Mouse (Mus musculus) hindbrain, embryonic 12.5 days (tissue): ENCODE measurements around the gene Dnah6. TPM values are rescaled to one million over a fixed set of nuclear protein-coding genes. Genes with fewer than 3 reads are reported as not detected.

Experiments used
- ATAC-seq: fragments of 200-750 bp; cut with Nextera tagmentation; 2 replicates; pipeline ENCODE4 v1.8.0; 2017; ENCODE audit warnings: moderate TSS enrichment; ENCODE audit not compliant: low FRiP score
- H3K27ac ChIP-seq: fragments of 300-500 bp; sonication (generic); 2 replicates; pipeline ENCODE4 v1.5.1; 2016; ENCODE audit warnings: mild to moderate bottlenecking
- H3K27me3 ChIP-seq: fragments of 300-500 bp; sonication (generic); 2 replicates; pipeline ENCODE4 v1.6.1; 2016; ENCODE audit warnings: mild to moderate bottlenecking
- H3K36me3 ChIP-seq: fragments of 300-500 bp; sonication (generic); 2 replicates; pipeline ENCODE4 v1.6.1; 2016; ENCODE audit warnings: mild to moderate bottlenecking
- H3K4me1 ChIP-seq: fragments of 300-500 bp; sonication (generic); 2 replicates; pipeline ENCODE4 v1.6.1; 2016
- H3K4me2 ChIP-seq: fragments of 300-500 bp; sonication (generic); replicated peaks from 2 replicates; pipeline ENCODE4 v1.6.1; 2016; ENCODE audit warnings: mild to moderate bottlenecking
- H3K4me3 ChIP-seq: fragments of 300-500 bp; sonication (generic); 2 replicates; pipeline ENCODE4 v1.5.1; 2016; ENCODE audit warnings: mild to moderate bottlenecking
- H3K9ac ChIP-seq: fragments of 300-500 bp; sonication (generic); 2 replicates; pipeline ENCODE4 v1.6.1; 2016; ENCODE audit warnings: mild to moderate bottlenecking, moderate library complexity
- H3K9me3 ChIP-seq: fragments of 300-500 bp; sonication (generic); replicated peaks from 2 replicates; pipeline ENCODE4 v1.6.1; 2016; ENCODE audit warnings: mild to moderate bottlenecking
- whole genome bisulfite sequencing: fragments of 180-500 bp; shearing (Covaris S2); methylation state at CpG from one replicate; pipeline ENCODE4 v1.1.7; 2016; 5-methylcytosine and 5-hydroxymethylcytosine counted together
- polyA plus RNA-seq: library from polyadenylated mRNA; unstranded; fragments of >200 nt; fragmentation: Nextera tagmentation; extraction: Ambion mirVana; gene quantifications from 2 replicates; pipeline ENCODE4 v1.2.1, GENCODE M21; 2016

The Dnah6 gene
- polyA plus RNA-seq, 1 experiment from 2014 or later: 0.50 TPM

DNA sequence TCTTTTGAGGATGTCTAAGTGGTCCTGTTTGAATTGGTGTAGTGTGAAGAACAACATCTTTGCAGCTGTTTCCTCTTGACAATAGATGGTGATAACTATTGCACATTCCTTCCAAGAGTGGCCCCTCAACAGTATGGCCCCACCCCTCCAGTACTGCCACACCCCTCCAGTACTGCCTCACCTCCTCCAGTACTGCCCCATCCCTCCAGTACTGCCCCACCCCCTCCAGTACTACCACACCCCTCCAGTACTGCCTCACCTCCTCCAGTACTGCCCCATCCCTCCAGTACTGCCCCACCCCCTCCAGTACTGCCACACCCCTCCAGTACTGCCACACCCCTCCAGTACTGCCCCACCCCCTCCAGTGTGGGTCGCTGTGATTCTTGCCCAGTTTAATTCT is 219.1 kb downstream of the Dnah6 start:
- Histone ChIP-seq H3K36me3 (no peaks in the 10 kb centered on the region), H3K4me2 (no peak overlapping the region), H3K4me1 (no peaks in the 10 kb centered on the region), H3K9me3 (no peaks in the 10 kb centered on the region), H3K4me3 (no peak overlapping the region), H3K27me3 (no peaks in the 10 kb centered on the region), H3K9ac (no peak overlapping the region), H3K27ac (no peak overlapping the region)
- ATAC-seq: no peak
- WGBS: 45% methylated on average over 1 of the region's 1 CpGs

DNA sequence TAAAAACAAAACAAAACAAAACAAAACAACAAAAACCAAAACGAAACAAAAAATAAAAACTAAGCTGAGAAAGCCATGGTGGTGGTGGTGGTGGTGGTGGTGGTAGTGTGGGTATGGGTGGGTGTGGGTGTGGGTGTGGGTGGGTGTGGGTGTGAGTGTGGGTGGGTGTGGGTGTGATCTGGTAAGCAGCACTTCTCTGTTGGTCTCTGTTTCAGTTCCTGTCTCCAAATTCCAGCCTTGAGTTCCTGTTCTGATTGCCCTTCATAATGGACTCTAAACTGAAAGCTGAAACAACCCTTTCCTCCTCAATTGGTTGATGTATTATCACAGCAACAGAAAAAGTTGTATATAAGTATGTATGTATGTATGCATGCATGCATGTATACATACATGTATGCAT is 222.6 kb downstream of the Dnah6 start:
- no peak for ATAC-seq
- 71% methylated on average over 1 of the region's 1 CpGs for WGBS
- H3K4me3 ChIP-seq: no peak overlapping the region
- H3K27ac ChIP-seq: no peak overlapping the region
- no peaks in the 10 kb centered on the region for H3K27me3 ChIP-seq
- H3K4me2 ChIP-seq: no peak overlapping the region
- no peaks in the 10 kb centered on the region for H3K36me3 ChIP-seq
- no peaks in the 10 kb centered on the region for H3K4me1 ChIP-seq
- H3K9me3 ChIP-seq: no peaks in the 10 kb centered on the region
- no peak overlapping the region for H3K9ac ChIP-seq

- Histone ChIP-seq H3K9ac (no peak overlapping the region), H3K27me3 (no peaks in the 10 kb centered on the region), H3K36me3 (no peaks in the 10 kb centered on the region), H3K4me2 (no peak overlapping the region), H3K4me1 (no peaks in the 10 kb centered on the region), H3K27ac (no peak overlapping the region), H3K9me3 (no peaks in the 10 kb centered on the region), H3K4me3 (no peak overlapping the region)
- no peak for ATAC-seq
- WGBS: 86% methylated on average over 5 of the region's 5 CpGs
Measured at GRCm38 (mm10) chr6:72993688-72994082, 227.8 kb downstream of the Dnah6 start.

DNA sequence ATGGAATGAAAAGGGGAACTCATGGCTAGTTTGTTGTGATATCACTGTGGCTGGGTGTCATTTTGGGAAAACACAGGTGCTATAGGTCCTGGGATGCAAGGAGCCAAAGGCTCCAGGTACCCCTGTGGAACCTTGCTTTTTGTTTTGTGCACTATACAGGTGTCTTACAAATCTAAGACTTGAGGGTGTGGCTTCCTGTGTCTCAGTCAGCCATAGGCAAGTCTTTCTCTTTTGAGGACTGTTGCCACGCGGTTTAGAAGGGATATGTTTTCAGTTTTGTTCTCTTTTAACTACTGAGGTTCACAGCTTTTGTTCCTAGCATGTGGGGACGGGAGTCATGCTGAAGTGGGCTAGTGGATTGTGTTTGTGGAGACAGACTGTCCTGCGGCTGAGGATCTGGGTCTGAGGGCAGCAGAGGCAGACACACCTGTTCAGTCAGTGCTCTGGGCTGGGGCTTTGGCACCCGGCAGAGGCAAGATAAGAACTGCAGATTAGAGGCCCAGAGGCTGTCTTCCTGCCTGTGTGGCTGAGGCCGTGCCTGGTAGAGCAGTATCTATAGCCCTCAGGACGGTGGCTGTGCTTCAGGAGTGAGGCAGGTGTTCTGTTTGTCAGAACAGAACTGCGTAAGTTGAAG is 228.3 kb downstream of the Dnah6 start:
- Histone ChIP-seq H3K27me3 (no peaks in the 10 kb centered on the region), H3K27ac (no peak overlapping the region), H3K4me1 (no peaks in the 10 kb centered on the region), H3K4me2 (no peak overlapping the region), H3K36me3 (no peaks in the 10 kb centered on the region), H3K4me3 (no peak overlapping the region), H3K9me3 (no peaks in the 10 kb centered on the region), H3K9ac (no peak overlapping the region)
- 78% methylated on average over 8 of the region's 8 CpGs for WGBS
- ATAC-seq: no peak

DNA sequence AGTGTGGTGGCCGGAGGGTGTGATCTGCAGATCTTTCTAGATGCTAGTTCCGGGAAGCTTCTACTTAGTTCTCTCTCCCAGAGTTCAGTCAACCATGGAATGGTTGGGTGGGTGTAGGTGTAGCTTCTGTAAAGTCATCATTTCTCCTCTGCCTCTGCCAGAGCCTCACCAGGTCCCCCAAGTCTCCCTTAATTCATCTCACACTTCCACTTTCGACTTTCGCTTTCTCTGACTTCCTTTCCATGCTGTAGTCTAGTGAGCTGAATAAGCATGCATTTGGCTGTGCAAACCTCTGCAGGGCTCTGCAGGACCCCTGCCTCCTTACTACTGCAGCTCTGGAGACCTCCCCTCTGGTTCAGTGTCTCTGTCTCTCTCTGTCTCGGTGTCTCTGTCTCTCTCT is 231.2 kb downstream of the Dnah6 start:
- 89% methylated on average over 5 of the region's 5 CpGs for WGBS
- no peak for ATAC-seq
- H3K4me3 ChIP-seq: no peak overlapping the region

GRCm38 (mm10) chr6:72989028-72989736 is 232.3 kb downstream of the Dnah6 start:
- ATAC-seq: no peak
- H3K27me3 ChIP-seq: no peaks in the 10 kb centered on the region; the same call in 1 of the 2 replicates
- no peak overlapping the region for H3K4me2 ChIP-seq
- H3K27ac ChIP-seq: no peak overlapping the region
- H3K9me3 ChIP-seq: no peaks in the 10 kb centered on the region
- H3K36me3 ChIP-seq: no peaks in the 10 kb centered on the region
- no peak overlapping the region for H3K9ac ChIP-seq
- H3K4me1 ChIP-seq: no peaks in the 10 kb centered on the region
- no peak overlapping the region for H3K4me3 ChIP-seq
- 49% methylated on average over 7 of the region's 7 CpGs for WGBS

More for the DNA sequence above, 231.2 kb downstream of the Dnah6 start:
- Histone ChIP-seq H3K36me3 (no peaks in the 10 kb centered on the region), H3K27me3 (no peaks in the 10 kb centered on the region), H3K4me1 (no peaks in the 10 kb centered on the region), H3K27ac (no peak overlapping the region), H3K9ac (no peak overlapping the region), H3K9me3 (no peaks in the 10 kb centered on the region), H3K4me2 (no peak overlapping the region)

DNA sequence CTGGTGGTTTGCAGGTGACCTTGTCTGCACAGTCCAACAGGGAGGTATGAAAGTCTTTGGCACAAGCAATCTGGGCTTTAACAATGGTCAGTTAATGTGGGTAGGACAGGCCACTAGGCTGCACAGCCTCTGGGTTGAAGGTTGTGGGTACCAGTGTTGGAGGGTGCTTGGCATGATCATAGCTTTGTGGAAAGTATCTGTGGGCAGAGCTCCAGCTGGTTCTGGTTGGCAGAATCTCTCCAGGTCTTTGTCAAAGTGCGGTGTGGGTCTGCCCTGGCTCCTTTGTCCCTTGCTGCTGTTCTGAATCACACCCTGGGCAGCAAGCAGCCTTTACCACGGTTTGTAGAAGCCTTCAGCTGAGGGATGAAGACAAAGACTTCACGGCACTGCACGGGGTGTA is 238.9 kb downstream of the Dnah6 start:
- H3K4me3 ChIP-seq: no peak overlapping the region
- WGBS: 73% methylated on average over 4 of the region's 4 CpGs
- no peak for ATAC-seq
- H3K27ac ChIP-seq: no peak overlapping the region
- H3K9me3 ChIP-seq: no peaks in the 10 kb centered on the region
- no peaks in the 10 kb centered on the region; the same call in 1 of the 2 replicates for H3K27me3 ChIP-seq
- H3K9ac ChIP-seq: no peak overlapping the region
- no peaks in the 10 kb centered on the region for H3K4me1 ChIP-seq
- no peak overlapping the region for H3K4me2 ChIP-seq
- no peaks in the 10 kb centered on the region for H3K36me3 ChIP-seq

DNA sequence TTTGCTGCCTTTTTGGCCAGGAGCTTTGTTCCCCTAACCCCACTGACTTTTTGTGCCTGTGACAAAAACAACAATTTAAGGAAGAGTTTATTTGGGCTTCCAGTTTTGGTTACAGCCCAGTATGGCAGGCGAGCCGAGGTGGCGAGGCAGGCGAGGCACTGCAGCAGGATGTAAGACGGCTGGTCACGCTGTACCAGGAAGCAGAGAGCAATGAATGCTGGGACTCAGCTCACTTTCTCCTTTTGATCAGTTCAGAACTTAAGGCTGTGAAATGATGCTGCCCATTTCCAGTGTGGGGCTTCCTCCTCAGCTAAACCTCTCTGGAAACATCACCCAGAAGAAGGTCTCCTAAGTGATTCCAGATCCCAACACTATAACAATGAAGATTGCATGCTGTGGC is 239.6 kb downstream of the Dnah6 start:
- Histone ChIP-seq H3K4me1 (no peaks in the 10 kb centered on the region), H3K9me3 (no peaks in the 10 kb centered on the region), H3K27ac (no peak overlapping the region), H3K36me3 (no peaks in the 10 kb centered on the region), H3K4me3 (no peak overlapping the region), H3K9ac (no peak overlapping the region), H3K27me3 (no peaks in the 10 kb centered on the region; the same call in 1 of the 2 replicates), H3K4me2 (no peak overlapping the region)
- ATAC-seq: no peak
- 57% methylated on average over 6 of the region's 6 CpGs for WGBS

- WGBS: 43% methylated on average over 9 of the region's 9 CpGs
- ATAC-seq: no peak
Measured at GRCm38 (mm10) chr6:72981124-72981651, 240.3 kb downstream of the Dnah6 start.

DNA sequence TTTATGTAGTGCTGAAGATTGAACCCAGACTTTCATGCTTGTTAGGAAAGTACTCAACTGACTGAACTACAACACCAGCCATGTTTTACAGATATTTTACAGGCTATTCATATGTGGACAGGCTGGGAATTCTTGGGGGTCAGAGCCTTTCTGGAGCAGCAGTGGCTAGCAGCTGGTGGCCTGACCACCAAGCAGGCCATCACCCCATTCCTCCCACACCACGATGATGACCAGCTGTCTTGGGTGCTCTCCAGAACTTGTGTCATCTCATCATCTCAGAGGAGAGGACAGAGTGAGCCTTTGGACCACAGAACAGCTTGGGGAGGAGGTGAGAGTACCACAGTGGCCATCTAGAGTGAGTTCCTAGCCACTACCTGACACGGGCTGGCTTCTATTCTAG is 244.6 kb downstream of the Dnah6 start:
- WGBS: 77% methylated on average over 2 of the region's 2 CpGs
- no peaks in the 10 kb centered on the region for H3K36me3 ChIP-seq
- no peak overlapping the region for H3K9ac ChIP-seq
- no peaks in the 10 kb centered on the region for H3K4me1 ChIP-seq
- no peak for ATAC-seq
- H3K9me3 ChIP-seq: no peaks in the 10 kb centered on the region
- no peak overlapping the region for H3K4me3 ChIP-seq
- H3K27me3 ChIP-seq: no peaks in the 10 kb centered on the region
- H3K27ac ChIP-seq: no peak overlapping the region
- no peak overlapping the region for H3K4me2 ChIP-seq

More at GRCm38 (mm10) chr6:72981124-72981651, 240.3 kb downstream of the Dnah6 start:
- no peak overlapping the region for H3K4me3 ChIP-seq
- H3K27me3 ChIP-seq: no peaks in the 10 kb centered on the region; the same call in 1 of the 2 replicates
- no peak overlapping the region for H3K9ac ChIP-seq
- no peaks in the 10 kb centered on the region for H3K9me3 ChIP-seq
- no peak overlapping the region for H3K27ac ChIP-seq
- no peaks in the 10 kb centered on the region for H3K36me3 ChIP-seq
- H3K4me1 ChIP-seq: no peaks in the 10 kb centered on the region
- no peak overlapping the region for H3K4me2 ChIP-seq

DNA sequence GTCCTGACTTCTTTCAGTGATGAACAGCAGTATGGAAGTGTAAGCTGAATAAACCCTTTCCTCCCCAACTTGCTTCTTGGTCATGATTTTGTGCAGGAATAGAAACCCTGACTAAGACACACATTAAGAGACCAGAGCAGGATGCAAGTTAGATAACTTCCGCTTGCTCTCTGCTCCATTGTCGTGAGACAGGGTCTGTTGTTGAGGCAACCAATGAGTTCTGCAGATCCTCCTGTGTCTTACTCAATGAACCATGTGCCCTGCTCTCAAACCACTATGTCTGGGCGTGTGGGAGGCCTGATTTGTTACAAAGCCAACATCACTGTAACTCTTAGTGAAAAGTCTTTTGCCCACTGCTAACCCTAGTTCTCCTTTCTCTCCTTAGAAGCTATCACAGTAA is 250.4 kb downstream of the Dnah6 start:
- Histone ChIP-seq H3K36me3 (no peaks in the 10 kb centered on the region), H3K9me3 (no peaks in the 10 kb centered on the region), H3K4me3 (no peak overlapping the region), H3K27ac (no peak overlapping the region), H3K27me3 (no peaks in the 10 kb centered on the region), H3K9ac (no peak overlapping the region), H3K4me2 (no peak overlapping the region), H3K4me1 (0 out of 2 replicates have a peak, but pooled peaks cover 2% of the 10 kb centered on the region)
- 68% methylated on average over 3 of the region's 3 CpGs for WGBS
- ATAC-seq: no peak

- Histone ChIP-seq H3K4me1 (0 out of 2 replicates have a peak, but pooled peaks cover 2% of the 10 kb centered on the region), H3K36me3 (no peaks in the 10 kb centered on the region), H3K9me3 (no peaks in the 10 kb centered on the region), H3K4me3 (no peak overlapping the region), H3K4me2 (no peak overlapping the region), H3K9ac (no peak overlapping the region), H3K27ac (no peak overlapping the region), H3K27me3 (no peaks in the 10 kb centered on the region)
- WGBS: 53% methylated on average over 3 of the region's 3 CpGs
- ATAC-seq: no peak
Measured at GRCm38 (mm10) chr6:72969787-72970186, 251.7 kb downstream of the Dnah6 start.
